Mouse (Mus musculus) bone marrow, adult 2 months (tissue): ENCODE data around the gene Ifit2.
"Not testable (repeated sequence)": the region's sequence is repeated elsewhere in the genome, so short reads cannot be mapped to it uniquely, and the experiment has no call there.

ENCODE experiments used
- CTCF ChIP-seq: fragments of 200-500 bp; IDR thresholded peaks from 2 replicates; pipeline ENCODE4 v1.5.1; 2011; ENCODE audit warnings: low read length, control low read depth; ENCODE audit not compliant: control insufficient read depth, insufficient read depth
- POLR2A ChIP-seq: fragments of 200-500 bp; IDR thresholded peaks from 2 replicates; pipeline ENCODE4 v1.6.1; 2011; ENCODE audit warnings: low read depth, mild to moderate bottlenecking, control low read depth, low read length, borderline replicate concordance; ENCODE audit not compliant: control insufficient read depth

GRCm38 (mm10) chr19:34594523-34594922, 44.0 kb downstream of the Ifit2 start:
- not testable (repeated sequence) for TF ChIP-seq CTCF, POLR2A
